Mouse (Mus musculus) erythroid progenitor cell, adult 5-6 weeks (primary cell): Measurements from ENCODE around the gene Hspb3. TPM values are rescaled to one million over a fixed set of nuclear protein-coding genes. Genes with fewer than 3 reads are reported as not detected.

ENCODE experiments used
- total RNA-seq, 2 experiments: library from RNA; stranded (forward) in 1 of 2; stranded (reverse) in 1 of 2; fragments of 150-400 nt in 1 of 2; fragments of 186-747, 209-891 nt in 1 of 2; gene quantifications; 2 replicates each; pipeline versions ENCODE4 v1.2.3 to v1.2.4; 2015 to 2017; ENCODE audit warnings: low replicate concordance in 2 of 2

Gene Hspb3
- total RNA-seq, 2 experiments from 2014 or later, result not detected

Other genes starting within 250 kb of the Hspb3 start
- gene Snx18, start 45.1 kb downstream of the Hspb3 start, total RNA-seq (2015; ENCODE audit: low replicate concordance), result 5.8 and 6.3 TPM in 2 replicates
- 5.7 and 8.2 TPM in 2 replicates for gene Snx18, start 45.1 kb downstream of the Hspb3 start, total RNA-seq (2017; ENCODE audit: low replicate concordance)
- 10.5 and 11.2 TPM in 2 replicates for gene Arl15, start 130.8 kb upstream of the Hspb3 start, total RNA-seq (2015; ENCODE audit: low replicate concordance)
- gene Arl15, start 130.8 kb upstream of the Hspb3 start, total RNA-seq (2017; ENCODE audit: low replicate concordance), result 9.4 and 23.5 TPM in 2 replicates